Mouse (Mus musculus) v-Abl transformed pro-B cells (cell line): ENCODE measurements around the gene Zmynd10.

Source experiments
- in situ Hi-C, 2 experiments: fragments of 400-800 bp; cut with MboI; formaldehyde crosslinking; loops; one replicate each; pipeline ENCODE4 v1.15.1; 2025; ENCODE audit not compliant: unreplicated experiment in 2 of 2

Gene Zmynd10

DNA sequence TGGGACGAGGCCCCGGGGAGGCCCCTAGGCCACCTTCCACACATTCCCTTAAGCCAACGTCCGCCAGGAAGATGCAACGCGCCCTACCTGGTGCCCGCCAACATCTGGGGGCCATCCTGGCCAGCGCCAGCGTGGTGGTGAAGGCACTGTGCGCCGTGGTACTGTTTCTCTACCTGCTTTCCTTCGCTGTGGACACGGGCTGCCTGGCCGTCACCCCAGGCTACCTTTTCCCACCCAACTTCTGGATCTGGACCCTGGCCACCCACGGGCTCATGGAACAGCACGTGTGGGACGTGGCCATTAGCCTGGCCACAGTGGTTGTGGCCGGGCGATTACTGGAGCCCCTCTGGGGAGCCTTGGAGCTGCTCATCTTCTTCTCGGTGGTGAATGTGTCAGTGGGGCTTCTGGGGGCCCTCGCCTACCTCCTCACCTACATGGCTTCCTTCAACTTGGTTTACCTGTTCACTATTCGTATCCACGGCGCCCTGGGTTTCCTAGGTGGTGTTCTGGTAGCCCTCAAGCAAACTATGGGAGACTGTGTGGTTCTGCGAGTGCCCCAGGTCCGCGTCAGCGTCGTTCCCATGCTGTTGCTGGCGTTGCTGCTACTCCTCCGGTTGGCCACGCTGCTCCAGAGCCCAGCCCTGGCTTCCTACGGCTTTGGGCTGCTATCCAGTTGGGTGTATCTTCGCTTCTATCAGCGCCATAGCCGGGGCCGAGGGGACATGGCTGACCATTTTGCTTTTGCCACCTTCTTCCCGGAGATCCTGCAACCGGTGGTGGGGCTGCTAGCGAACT lies 12.5 kb upstream of the Zmynd10 start:
- in situ Hi-C loops, result loop anchor here (10.0 to 25.0 kb wide), 4 partner anchors 240 to 1553 kb away; partner anchors contain the start of genes Ccdc51 (in 1 of the 2), Cish (in 1 of the 2), Glyctk (in 1 of the 2) and Manf (in 1 of the 2)

DNA sequence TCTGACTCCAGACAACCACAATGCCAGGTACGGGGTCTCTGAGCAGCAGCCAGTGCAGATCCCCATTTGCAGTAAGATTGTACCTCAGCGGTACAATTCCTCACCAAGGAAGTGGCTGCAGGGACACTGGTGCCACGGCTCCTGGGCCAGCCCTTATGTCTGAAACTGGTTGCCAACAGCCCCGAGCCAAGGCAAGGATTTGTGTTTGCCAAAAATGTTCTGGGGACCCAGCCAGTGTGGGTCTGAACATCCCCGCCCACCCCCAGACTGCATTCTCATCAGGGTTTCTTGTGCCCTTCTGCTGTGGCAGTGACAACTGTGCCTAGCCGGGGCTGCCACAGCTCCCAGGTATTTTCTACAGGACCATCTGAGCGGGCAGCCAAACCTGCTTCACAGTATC lies 8.9 kb upstream of the Zmynd10 start:
- in situ Hi-C loops, result loop anchor here (10.0 to 25.0 kb wide), 4 partner anchors 243 to 1549 kb away; partner anchors contain the start of genes Ccdc51 (in 1 of the 2), Cish (in 1 of the 2), Glyctk (in 1 of the 2) and Manf (in 1 of the 2)

DNA sequence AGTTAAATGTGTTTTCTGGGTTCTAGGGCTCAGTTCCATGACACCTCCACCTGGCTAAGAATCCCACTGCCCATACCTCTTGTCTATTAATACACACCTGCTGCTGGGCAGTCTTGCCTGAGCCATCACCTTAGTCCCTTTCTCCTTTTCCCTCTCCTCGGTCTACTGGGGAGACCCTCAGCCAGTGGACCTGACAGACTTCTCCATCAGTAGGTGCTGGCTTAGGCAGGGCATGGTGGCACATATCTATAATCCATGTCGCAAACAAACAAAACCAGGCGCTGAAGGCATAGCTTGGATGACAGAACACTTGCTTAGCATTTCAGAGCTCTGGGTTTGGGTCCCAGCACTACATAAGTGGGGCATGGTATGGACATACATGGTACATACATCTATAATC lies 8.4 kb upstream of the Zmynd10 start:
- in situ Hi-C loops, result loop anchor here (10.0 to 25.0 kb wide), 4 partner anchors 244 to 1549 kb away; partner anchors contain the start of genes Ccdc51 (in 1 of the 2), Cish (in 1 of the 2), Glyctk (in 1 of the 2) and Manf (in 1 of the 2)

DNA sequence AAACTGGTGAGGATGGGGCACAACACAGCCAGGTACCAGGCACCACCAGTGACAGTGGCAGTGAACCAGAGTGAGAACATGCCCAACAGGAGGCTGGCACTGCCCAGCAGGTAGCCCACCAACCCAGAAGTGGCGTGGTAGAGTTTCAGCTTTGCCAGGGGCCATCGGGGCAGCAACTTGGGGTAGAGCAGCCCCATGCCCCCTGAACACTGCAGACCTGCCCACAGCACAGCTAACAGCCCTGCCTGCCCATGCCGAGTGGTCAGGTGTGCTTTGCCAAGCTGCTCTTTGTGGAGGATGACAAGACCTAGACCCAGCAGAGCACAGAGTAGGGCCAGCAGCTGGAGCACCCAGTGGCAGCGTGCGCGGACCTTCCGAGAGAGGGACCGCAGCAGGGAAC lies 7.2 kb upstream of the Zmynd10 start:
- in situ Hi-C loops, result loop anchor here (10.0 to 25.0 kb wide), 4 partner anchors 245 to 1547 kb away; partner anchors contain the start of genes Ccdc51 (in 1 of the 2), Cish (in 1 of the 2), Glyctk (in 1 of the 2) and Manf (in 1 of the 2)

DNA sequence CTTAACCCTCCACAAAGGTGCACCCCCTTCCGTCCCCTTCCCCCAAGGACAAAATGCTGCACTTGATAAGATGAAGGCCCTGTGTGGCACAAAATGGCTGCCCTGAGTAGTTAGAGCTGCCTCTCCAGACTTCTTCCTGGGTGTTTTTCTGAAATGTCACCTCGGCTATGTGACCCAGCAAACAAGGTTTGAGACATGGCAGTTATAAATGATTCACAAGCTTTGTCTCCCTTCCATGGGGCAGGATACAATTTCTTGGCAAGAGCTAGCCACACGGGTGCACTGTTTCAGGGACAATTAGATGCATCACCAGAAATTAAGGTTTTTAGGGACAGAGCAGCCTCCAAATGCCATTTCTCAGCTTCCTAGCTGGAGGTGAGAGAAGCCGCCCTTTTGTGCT lies 6.7 kb upstream of the Zmynd10 start:
- in situ Hi-C loops, result loop anchor here (25.0 kb wide), 2 partner anchors 1378 to 1547 kb away; partner anchors contain the start of genes Ccdc51 (in 1 of the 2), Glyctk (in 1 of the 2), Plxnb1 (in 1 of the 2) and Tma7 (in 1 of the 2)

DNA sequence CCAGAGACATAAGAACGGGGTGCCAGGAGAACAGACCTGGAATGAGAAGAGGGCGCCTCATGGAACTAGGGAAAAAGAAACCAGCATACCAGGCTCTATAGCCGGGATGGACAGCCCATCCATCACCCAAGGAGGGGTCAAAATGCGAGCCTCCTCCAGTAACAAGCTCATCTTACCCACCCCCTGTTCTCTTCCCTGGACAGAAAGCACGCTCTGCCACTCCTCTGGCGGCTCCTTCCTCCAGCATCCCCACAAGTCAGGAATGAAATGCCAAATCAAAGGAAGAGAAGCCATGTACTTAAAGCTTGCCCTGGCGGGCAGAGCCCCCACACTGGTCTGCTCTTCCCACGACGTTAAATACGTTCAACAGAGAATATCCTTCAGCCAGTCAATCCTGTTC lies 6.1 kb upstream of the Zmynd10 start:
- in situ Hi-C loops, result loop anchor here (25.0 kb wide), 2 partner anchors 1379 to 1546 kb away; partner anchors contain the start of genes Ccdc51 (in 1 of the 2), Glyctk (in 1 of the 2), Plxnb1 (in 1 of the 2) and Tma7 (in 1 of the 2)

DNA sequence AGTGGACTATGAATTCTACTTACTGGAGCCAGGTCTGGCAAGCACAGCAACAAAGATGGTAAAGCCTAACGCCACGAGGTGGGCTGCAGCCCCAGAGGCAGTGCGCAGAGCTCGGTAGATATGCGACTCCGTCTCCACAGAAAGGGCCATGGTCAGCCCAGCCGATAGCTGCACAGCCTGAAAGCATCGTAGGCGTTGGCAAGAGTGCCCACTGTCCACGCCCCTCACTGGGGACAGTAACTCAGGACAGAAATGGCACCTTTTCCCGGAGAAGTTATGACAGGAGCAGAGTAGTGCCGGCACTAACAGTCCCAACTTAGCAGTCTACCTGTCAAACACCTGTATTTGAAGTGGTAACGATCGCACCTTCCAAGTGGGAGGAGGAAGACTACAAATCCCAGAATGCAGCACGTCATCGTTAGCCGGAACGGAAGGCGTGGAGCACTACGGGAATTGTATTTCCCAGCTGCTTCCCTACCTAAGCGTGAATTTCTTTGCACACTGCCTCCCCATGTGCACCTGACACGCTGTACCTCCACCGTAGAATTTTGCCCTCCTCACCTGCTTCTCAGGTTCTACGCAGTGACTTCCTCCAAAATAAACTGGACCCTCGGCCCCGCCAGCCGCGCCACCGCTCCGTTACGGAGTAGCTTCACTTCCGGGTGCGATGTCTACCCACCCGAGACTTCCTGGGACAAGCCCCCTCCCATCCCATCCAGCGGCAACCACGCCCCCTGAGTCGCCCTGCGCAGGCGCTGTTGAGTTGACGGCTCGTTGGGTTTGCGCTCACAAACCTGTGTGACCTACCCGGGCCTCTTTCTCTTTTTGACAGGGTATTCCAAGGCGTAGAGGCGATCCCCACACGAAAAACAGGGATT lies 5.4 kb upstream of the Zmynd10 start, which contains the start of the genes Cyb561d2 and Nprl2:
TSS of gene Cyb561d2 (minus strand) at position 720 of the 878 bp plus-strand sequence.
TSS of gene Nprl2 (plus strand) at position 753 of the 878 bp plus-strand sequence.
- in situ Hi-C loops, result loop anchor here (25.0 kb wide), 2 partner anchors 1379 to 1546 kb away; partner anchors contain the start of genes Ccdc51 (in 1 of the 2), Glyctk (in 1 of the 2), Plxnb1 (in 1 of the 2) and Tma7 (in 1 of the 2)

DNA sequence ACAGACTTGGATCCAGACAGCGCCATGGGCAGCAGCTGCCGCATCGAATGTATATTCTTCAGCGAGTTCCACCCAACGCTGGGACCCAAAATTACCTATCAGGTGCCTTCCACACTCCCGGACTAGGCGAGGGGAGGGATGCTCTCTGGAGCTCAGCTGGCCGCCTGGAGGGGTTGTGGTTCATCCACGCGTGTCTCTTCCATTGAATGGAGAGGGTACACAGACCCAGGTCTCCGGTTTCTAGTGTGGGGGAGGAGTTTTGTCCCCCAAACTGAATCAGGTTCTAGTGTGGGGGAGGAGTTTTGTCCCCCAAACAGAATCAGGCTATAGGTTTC lies 4.8 kb upstream of the Zmynd10 start:
- in situ Hi-C loops, result loop anchor here (25.0 kb wide), 2 partner anchors 1380 to 1545 kb away; partner anchors contain the start of genes Ccdc51 (in 1 of the 2), Glyctk (in 1 of the 2), Plxnb1 (in 1 of the 2) and Tma7 (in 1 of the 2)

DNA sequence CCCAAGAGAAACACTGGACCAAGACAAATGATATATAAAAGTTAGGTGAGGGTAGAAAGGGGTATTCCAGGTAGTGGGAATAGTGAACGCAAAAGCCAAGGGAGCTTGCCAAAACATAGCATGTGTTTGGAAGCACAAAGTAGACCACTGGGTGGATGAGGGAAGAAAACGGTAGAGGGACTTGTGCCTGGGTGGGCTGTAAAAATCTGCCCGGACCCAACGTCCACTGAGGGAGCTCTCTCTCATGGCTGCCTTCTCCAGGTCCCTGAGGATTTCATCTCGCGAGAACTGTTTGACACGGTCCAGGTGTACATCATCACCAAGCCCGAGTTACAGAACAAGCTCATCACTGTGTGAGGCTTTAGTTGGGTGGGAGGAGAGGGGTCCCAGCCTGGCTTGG lies 4.4 kb upstream of the Zmynd10 start:
- in situ Hi-C loops, result loop anchor here (25.0 kb wide), 2 partner anchors 1380 to 1545 kb away; partner anchors contain the start of genes Ccdc51 (in 1 of the 2), Glyctk (in 1 of the 2), Plxnb1 (in 1 of the 2) and Tma7 (in 1 of the 2)

DNA sequence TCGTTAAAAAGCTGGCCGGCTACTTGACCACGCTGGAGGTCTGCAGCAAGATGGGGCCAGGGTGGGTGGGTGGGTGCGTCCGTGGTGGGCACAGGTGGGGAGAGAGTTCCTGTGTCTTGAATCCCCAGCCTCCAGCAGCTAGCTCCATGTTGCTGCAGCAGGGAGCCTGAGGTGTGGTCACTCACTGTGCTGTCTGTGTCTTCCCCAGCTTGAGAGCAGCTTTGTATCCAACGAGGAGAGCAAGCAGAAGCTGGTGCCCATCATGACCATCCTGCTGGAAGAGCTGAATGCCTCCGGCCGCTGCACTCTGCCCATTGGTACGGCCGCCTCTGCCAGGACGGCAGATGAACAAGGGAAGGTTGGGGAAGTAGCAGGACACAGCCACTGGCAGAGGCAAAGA lies 3.8 kb upstream of the Zmynd10 start:
- in situ Hi-C loops, result loop anchor here (25.0 kb wide), 2 partner anchors 1381 to 1544 kb away; partner anchors contain the start of genes Ccdc51 (in 1 of the 2), Glyctk (in 1 of the 2), Plxnb1 (in 1 of the 2) and Tma7 (in 1 of the 2)

DNA sequence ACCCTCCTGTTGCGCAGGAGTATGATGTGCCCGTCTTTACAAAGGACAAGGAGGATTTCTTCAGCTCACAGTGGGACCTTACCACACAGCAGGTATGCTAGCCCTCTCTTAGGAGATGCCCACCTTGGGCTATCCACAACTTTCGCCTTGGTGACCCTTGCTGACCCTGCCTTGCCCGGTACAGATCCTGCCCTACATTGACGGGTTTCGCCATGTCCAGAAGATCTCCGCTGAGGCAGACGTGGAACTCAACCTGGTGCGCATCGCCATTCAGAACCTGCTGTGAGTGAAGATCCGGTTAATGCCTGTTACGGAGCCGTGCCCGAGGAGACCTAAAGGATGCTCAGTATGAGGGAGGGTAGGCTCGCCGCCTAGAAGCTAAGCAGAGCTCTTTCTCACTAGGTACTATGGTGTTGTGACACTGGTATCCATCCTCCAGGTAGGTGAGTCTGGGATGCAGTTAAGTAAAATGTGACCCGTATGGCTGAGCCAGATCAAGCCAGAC lies 2.9 kb upstream of the Zmynd10 start:
- in situ Hi-C loops, result loop anchor here (25.0 kb wide), 2 partner anchors 1382 to 1543 kb away; partner anchors contain the start of genes Ccdc51 (in 1 of the 2), Glyctk (in 1 of the 2), Plxnb1 (in 1 of the 2) and Tma7 (in 1 of the 2)

DNA sequence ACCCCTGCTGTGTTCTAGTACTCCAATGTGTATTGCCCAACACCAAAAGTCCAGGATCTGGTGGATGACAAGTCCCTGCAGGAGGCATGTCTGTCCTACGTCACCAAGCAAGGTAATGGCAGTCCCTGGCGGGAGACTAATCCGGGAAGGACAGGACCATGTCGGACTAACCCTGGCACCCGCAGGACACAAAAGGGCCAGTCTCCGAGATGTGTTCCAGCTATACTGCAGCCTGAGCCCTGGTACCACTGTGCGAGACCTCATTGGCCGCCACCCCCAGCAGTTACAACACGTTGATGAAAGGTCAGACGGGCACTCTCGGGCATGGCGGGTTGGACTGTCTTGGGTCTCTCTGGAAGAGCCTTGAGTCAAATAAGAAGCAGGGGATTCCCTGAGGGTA lies 2.4 kb upstream of the Zmynd10 start:
- in situ Hi-C loops, result loop anchor here (25.0 kb wide), 2 partner anchors 1382 to 1543 kb away; partner anchors contain the start of genes Ccdc51 (in 1 of the 2), Glyctk (in 1 of the 2), Plxnb1 (in 1 of the 2) and Tma7 (in 1 of the 2)

DNA sequence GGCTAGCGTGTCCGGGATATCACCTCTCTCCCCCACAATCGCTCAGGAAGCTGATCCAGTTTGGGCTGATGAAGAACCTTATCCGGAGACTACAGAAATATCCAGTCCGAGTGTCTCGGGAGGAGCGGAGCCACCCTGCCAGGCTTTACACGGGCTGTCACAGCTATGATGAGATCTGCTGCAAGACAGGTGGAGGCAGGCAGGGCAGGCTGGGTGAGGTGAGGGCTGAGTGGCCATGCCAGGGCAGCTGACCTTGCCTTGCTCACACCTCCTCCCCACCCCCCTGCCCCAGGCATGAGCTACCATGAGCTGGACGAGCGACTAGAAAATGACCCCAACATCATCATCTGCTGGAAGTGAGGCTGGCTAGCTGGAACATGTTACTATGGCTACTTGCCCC lies 1.9 kb upstream of the Zmynd10 start:
- in situ Hi-C loops, result loop anchor here (25.0 kb wide), 2 partner anchors 1383 to 1542 kb away; partner anchors contain the start of genes Ccdc51 (in 1 of the 2), Glyctk (in 1 of the 2), Plxnb1 (in 1 of the 2) and Tma7 (in 1 of the 2)

DNA sequence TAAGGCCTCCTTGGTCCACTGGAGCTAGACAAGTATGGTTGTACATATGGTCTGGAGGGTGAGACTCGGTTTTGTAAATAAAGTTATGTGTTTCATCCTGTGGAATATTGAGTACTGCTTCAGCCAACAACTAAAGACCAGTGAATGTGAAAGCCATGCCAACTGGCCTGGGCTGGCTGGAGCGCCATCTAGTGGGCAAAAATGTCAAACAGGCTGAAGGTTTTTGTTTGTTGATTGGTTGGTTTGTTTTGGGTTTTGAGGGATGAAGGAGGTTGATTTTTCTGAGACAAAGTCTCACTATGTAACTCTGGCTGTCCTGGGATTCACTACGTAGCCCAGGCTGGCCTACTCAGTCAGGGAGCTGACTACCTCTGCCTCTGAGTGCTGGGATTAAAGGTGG lies 1.5 kb upstream of the Zmynd10 start:
- in situ Hi-C loops, result loop anchor here (25.0 kb wide), 2 partner anchors 1383 to 1542 kb away; partner anchors contain the start of genes Ccdc51 (in 1 of the 2), Glyctk (in 1 of the 2), Plxnb1 (in 1 of the 2) and Tma7 (in 1 of the 2)

DNA sequence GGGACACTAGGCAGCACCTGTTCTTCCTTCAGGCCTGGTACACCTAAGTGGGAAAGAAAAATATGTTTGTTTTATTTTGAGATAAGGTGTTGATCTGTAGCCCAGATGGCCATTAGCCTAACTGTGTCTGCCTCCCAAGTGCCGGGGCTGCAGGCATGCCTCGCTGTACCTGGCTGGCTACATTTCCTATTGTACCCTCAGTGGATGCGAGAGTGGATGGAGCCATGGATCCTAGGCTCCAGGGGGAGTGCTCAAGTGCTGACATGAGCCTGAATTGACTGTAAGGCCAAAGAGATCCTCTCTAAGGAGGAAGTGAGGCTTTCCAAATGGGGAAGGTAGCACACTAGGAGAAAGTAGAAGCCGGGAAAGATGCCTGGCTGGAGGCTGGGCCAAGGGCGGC lies 859 bp downstream of the Zmynd10 start:
- in situ Hi-C loops, result loop anchor here (25.0 kb wide), 2 partner anchors 1386 to 1539 kb away; partner anchors contain the start of genes Ccdc51 (in 1 of the 2), Glyctk (in 1 of the 2), Plxnb1 (in 1 of the 2) and Tma7 (in 1 of the 2)

DNA sequence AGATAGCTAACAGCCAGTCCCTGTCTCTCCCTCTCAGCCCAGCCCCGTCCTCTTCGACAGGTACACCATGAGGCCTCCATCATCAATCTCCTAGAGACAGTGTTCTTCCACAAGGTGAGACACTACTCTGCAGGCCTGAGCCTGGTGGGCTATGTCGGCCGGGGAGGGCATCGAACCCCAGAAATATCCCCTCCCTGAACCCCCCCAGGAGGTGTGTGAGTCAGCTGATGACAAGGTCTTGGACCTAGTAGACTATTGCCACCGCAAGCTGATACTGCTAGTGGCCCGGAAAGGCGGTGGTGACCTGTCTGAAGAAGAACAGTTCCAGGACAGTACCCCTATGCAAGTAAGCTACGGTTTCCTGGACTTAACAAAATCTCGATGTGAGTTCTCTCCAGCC lies 1.7 kb downstream of the Zmynd10 start:
- in situ Hi-C loops, result loop anchor here (25.0 kb wide), 2 partner anchors 1387 to 1538 kb away; partner anchors contain the start of genes Ccdc51 (in 1 of the 2), Glyctk (in 1 of the 2), Plxnb1 (in 1 of the 2) and Tma7 (in 1 of the 2)

DNA sequence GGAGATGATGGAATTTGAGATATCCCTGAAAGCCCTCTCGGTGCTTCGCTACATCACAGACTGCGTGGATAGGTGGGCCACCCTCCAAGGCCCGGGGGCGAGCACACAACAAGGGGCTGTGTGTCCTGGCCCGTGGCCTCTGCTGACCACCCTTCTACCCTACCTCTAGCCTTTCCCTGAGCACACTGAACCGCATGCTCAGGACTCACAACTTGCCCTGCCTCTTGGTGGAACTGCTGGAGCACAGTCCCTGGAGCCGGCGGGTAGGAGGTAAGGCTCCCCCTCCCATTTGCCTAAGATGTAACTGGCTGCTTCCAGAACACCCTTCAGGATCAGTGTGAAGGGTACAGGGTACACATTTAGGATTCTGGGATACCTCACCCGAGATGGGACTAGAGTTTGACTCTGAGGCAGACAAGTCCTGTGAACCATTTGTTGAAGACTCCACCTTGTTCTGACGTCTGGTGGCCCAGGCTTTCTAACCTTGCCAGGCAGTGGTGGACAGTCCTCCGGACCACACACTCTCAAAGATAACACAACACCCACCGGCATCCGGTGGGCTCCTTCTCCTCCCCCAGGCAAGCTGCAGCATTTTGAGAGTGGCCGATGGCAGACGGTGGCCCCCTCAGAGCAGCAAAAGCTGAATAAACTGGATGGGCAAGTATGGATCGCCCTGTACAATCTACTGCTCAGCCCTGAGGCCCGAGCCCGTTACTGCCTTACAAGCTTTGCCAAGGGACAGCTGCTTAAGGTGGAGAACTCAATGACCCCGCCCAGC lies 2.4 kb downstream of the Zmynd10 start:
- in situ Hi-C loops, result loop anchor here (25.0 kb wide), 3 partner anchors 1362 to 1538 kb away; partner anchors contain the start of genes Ccdc51 (in 1 of the 2), Glyctk (in 1 of the 2), Plxnb1 (in 1 of the 2) and Ppm1m (in 1 of the 2)
